31 mouse cellular contexts compared by ENCODE assay signal in genomic region chr5:134614296-134614695, GRCm38 (mm10). TPM values are rescaled to one million over a fixed set of nuclear protein-coding genes. Genes with fewer than 3 reads are reported as not detected.
A peak's percentile ranks its signal among the peaks of the same experiment; 100 is the strongest.
DNase-seq lines count a peak whose midpoint lies in the region; ATAC-seq and TF ChIP-seq lines count a peak whose summit lies in the region.
"Had no signal": no experiment of that assay in that cellular context is flagged by ENCODE, and none has a peak within 500 bp of the region (broad histone marks: within the 10 kb centered on the region; RNA-seq: fewer than 3 reads in every experiment).

No protein-coding gene starts in this region.

- H3K9ac ChIP-seq in forebrain, embryonic 12.5 days = no peak overlapping the region
- H3K9ac ChIP-seq in forebrain, postnatal 0 days = no peak overlapping the region
- H3K9ac ChIP-seq in liver, embryonic 13.5 days = no peak overlapping the region
- H3K9ac ChIP-seq in liver, embryonic 11.5 days (ENCODE audit: low read depth, low read length) = no peak overlapping the region
- H3K9ac ChIP-seq: embryonic facial prominence, embryonic 13.5 days; forebrain, embryonic 13.5 days; heart, embryonic 13.5 days; limb, embryonic 12.5 days; liver, embryonic 12.5 days; lung, embryonic 15.5 days; midbrain, embryonic 12.5 days; neural tube, embryonic 12.5 days had no signal

- no peak overlapping the region for H3K4me2 ChIP-seq in forebrain, embryonic 12.5 days
- no peak overlapping the region for H3K4me2 ChIP-seq in forebrain, postnatal 0 days (ENCODE audit: low read depth)
- no peak overlapping the region for H3K4me2 ChIP-seq in liver, embryonic 13.5 days
- no peak overlapping the region for H3K4me2 ChIP-seq in liver, embryonic 11.5 days
- H3K4me2 ChIP-seq: embryonic facial prominence, embryonic 13.5 days; forebrain, embryonic 13.5 days; heart, embryonic 13.5 days; limb, embryonic 12.5 days; liver, embryonic 12.5 days; lung, embryonic 15.5 days; midbrain, embryonic 12.5 days; neural tube, embryonic 12.5 days had no signal

- TF ChIP-seq CTCF in forebrain, postnatal 0 days (IDR thresholded peaks at IDR 0.05; ENCODE audit: low read depth) = no peak

- no peak overlapping the region for H3K4me3 ChIP-seq in forebrain, embryonic 12.5 days (replicated peaks)
- H3K4me3 ChIP-seq in forebrain, postnatal 0 days (ENCODE audit: low read depth, low read length) = no peak overlapping the region
- no peak overlapping the region for H3K4me3 ChIP-seq in liver, embryonic 13.5 days (replicated peaks)
- no peak overlapping the region for H3K4me3 ChIP-seq in liver, embryonic 11.5 days (ENCODE audit: low read depth, low read length)
- peak overlapping the region; percentile 33 for H3K4me3 ChIP-seq in brown adipose tissue, adult 24 weeks (ENCODE audit: insufficient read depth, low read depth, low read length)
- H3K4me3 ChIP-seq: embryonic facial prominence, embryonic 13.5 days; erythroblast, embryonic 14.5 days; forebrain, embryonic 13.5 days; heart, embryonic 13.5 days; limb, embryonic 12.5 days; liver, embryonic 12.5 days; lung, embryonic 15.5 days; midbrain, embryonic 12.5 days; neural tube, embryonic 12.5 days had no signal

- no peaks in the 10 kb centered on the region for H3K4me1 ChIP-seq in forebrain, embryonic 12.5 days
- H3K4me1 ChIP-seq in forebrain, postnatal 0 days (ENCODE audit: insufficient read depth) = no peaks in the 10 kb centered on the region
- H3K4me1 ChIP-seq in liver, embryonic 13.5 days (replicated peaks) = peaks cover 6% of the 10 kb centered on the region
- no peaks in the 10 kb centered on the region; the same call in 1 of the 2 replicates for H3K4me1 ChIP-seq in liver, embryonic 11.5 days (replicated peaks; ENCODE audit: control insufficient read depth, insufficient read depth, low read length)
- no peaks in the 10 kb centered on the region for H3K4me1 ChIP-seq in brown adipose tissue, adult 24 weeks (ENCODE audit: control insufficient read depth, insufficient read depth, insufficient read length, low read length)
- H3K4me1 ChIP-seq: embryonic facial prominence, embryonic 13.5 days; forebrain, embryonic 13.5 days; heart, embryonic 13.5 days; limb, embryonic 12.5 days; lung, embryonic 15.5 days; midbrain, embryonic 12.5 days; neural tube, embryonic 12.5 days had no signal

- H3K36me3 ChIP-seq in forebrain, embryonic 12.5 days (replicated peaks) = peaks cover 44% of the 10 kb centered on the region
- H3K36me3 ChIP-seq in forebrain, postnatal 0 days (ENCODE audit: insufficient read depth) = peaks cover 21% of the 10 kb centered on the region
- H3K36me3 ChIP-seq in liver, embryonic 13.5 days = peaks cover 36% of the 10 kb centered on the region
- H3K36me3 ChIP-seq in liver, embryonic 11.5 days (ENCODE audit: control insufficient read depth, insufficient read depth, low read length) = peaks cover 11% of the 10 kb centered on the region

- ATAC-seq in forebrain, embryonic 12.5 days (ENCODE audit: low FRiP score) = no peak
- no peak for ATAC-seq in forebrain, postnatal 0 days
- ATAC-seq in liver, embryonic 13.5 days (ENCODE audit: low read depth) = no peak
- no peak for ATAC-seq in liver, embryonic 11.5 days (replicated peaks; ENCODE audit: low FRiP score)
- peak; percentile 19 for ATAC-seq in monocyte, adult 5-6 weeks (replicated peaks; ENCODE audit: insufficient number of reproducible peaks, low FRiP score, low TSS enrichment, poor library complexity, severe bottlenecking)
- ATAC-seq: forebrain, embryonic 13.5 days; hindbrain, postnatal 0 days; intestine, embryonic 16.5 days; liver, embryonic 12.5 days had no signal

- no peaks in the 10 kb centered on the region for H3K27me3 ChIP-seq in forebrain, embryonic 12.5 days
- H3K27me3 ChIP-seq in forebrain, postnatal 0 days (ENCODE audit: insufficient read depth, low read length) = no peaks in the 10 kb centered on the region
- no peaks in the 10 kb centered on the region for H3K27me3 ChIP-seq in liver, embryonic 13.5 days
- H3K27me3 ChIP-seq in liver, embryonic 11.5 days (replicated peaks; ENCODE audit: control insufficient read depth, insufficient read depth, low read length) = no peaks in the 10 kb centered on the region
- H3K27me3 ChIP-seq: embryonic facial prominence, embryonic 13.5 days; forebrain, embryonic 13.5 days; heart, embryonic 13.5 days; limb, embryonic 12.5 days; liver, embryonic 12.5 days; lung, embryonic 15.5 days; midbrain, embryonic 12.5 days; neural tube, embryonic 12.5 days had no signal

- WGBS in forebrain, embryonic 12.5 days = 93% methylated on average over 8 of the region's 8 CpGs
- 87% methylated on average over 8 of the region's 8 CpGs for WGBS in forebrain, postnatal 0 days
- 80% methylated on average over 8 of the region's 8 CpGs for WGBS in liver, embryonic 13.5 days (ENCODE audit: insufficient replicate concordance)
- 82% methylated on average over 8 of the region's 8 CpGs for WGBS in liver, embryonic 11.5 days

- DNase-seq in forebrain, postnatal 0 days = no peak
- no peak for DNase-seq in liver, embryonic 13.5 days
- no peak for DNase-seq in liver, embryonic 11.5 days (ENCODE audit: low spot score)
- DNase-seq in frontal cortex, postnatal 25 days (ENCODE audit: low spot score in 2 of 2) = no peak
- DNase-seq in kidney, adult 18-20 months = no peak
- DNase-seq: adrenal gland, postnatal 36 days; cerebellum, adult 18-20 months; cerebellum, postnatal 25 days; embryo, embryonic 11 days; gastrocnemius, postnatal 10 days; heart, postnatal 14 days; kidney, postnatal 4 days; right cerebral cortex, postnatal 14 days; thymus, postnatal 14 days had no signal

- H3K27ac ChIP-seq in forebrain, embryonic 12.5 days = 0 out of 2 replicates have a peak overlapping the region, but pooled peaks have one; percentile 20
- no peak overlapping the region for H3K27ac ChIP-seq in forebrain, postnatal 0 days (ENCODE audit: low read depth, low read length)
- H3K27ac ChIP-seq in liver, embryonic 13.5 days = peak overlapping the region; percentile 24; the same call in 1 of the 2 replicates
- H3K27ac ChIP-seq in liver, embryonic 11.5 days (ENCODE audit: low read depth, low read length) = no peak overlapping the region
- H3K27ac ChIP-seq in brown adipose tissue, adult 24 weeks (replicated peaks; ENCODE audit: low read depth, low read length) = peak overlapping the region; percentile 61
- H3K27ac ChIP-seq: embryonic facial prominence, embryonic 13.5 days; heart, embryonic 13.5 days; hindbrain, postnatal 0 days; lung, embryonic 15.5 days; midbrain, embryonic 12.5 days; neural tube, embryonic 12.5 days; stomach, postnatal 0 days had no signal

- H3K9me3 ChIP-seq in forebrain, embryonic 12.5 days = no peaks in the 10 kb centered on the region
- no peaks in the 10 kb centered on the region for H3K9me3 ChIP-seq in forebrain, postnatal 0 days (ENCODE audit: low read length)
- H3K9me3 ChIP-seq in liver, embryonic 13.5 days (replicated peaks) = no peaks in the 10 kb centered on the region
- no peaks in the 10 kb centered on the region for H3K9me3 ChIP-seq in liver, embryonic 11.5 days (ENCODE audit: control insufficient read depth, low read length)
- H3K9me3 ChIP-seq: embryonic facial prominence, embryonic 13.5 days; forebrain, embryonic 13.5 days; heart, embryonic 13.5 days; limb, embryonic 12.5 days; liver, embryonic 12.5 days; lung, embryonic 15.5 days; midbrain, embryonic 12.5 days; neural tube, embryonic 12.5 days had no signal

RNA-seq across cellular contexts. Expression of gene Lat2, which starts 0.5 kb away (rescaled TPM):
- polyA plus RNA-seq in forebrain, embryonic 12.5 days (2016; fragmentation: Nextera tagmentation; extraction: Ambion mirVana) = 3.2 and 4.8 TPM in 2 replicates
- 1.5 and 1.8 TPM in 2 replicates for total RNA-seq in forebrain, postnatal 0 days (2014; rRNA removed)
- polyA plus RNA-seq in forebrain, postnatal 0 days (2015; fragmentation: Nextera tagmentation; extraction: Ambion mirVana) = 1.2 and 2.5 TPM in 2 replicates
- polyA plus RNA-seq in liver, embryonic 13.5 days (2015; fragmentation: Nextera tagmentation; extraction: Ambion mirVana) = 1.6 TPM in 2 replicates
- polyA plus RNA-seq in liver, embryonic 11.5 days (2014; fragmentation: Nextera tagmentation; extraction: Ambion mirVana) = 2.0 and 2.1 TPM in 2 replicates
- 0.83 and 1.4 TPM in 2 replicates for polyA plus RNA-seq in brown adipose tissue, adult 24 weeks (2012; ENCODE audit: insufficient read depth, insufficient read length, missing spikeins)
- total RNA-seq in monocyte, adult 5-6 weeks (2017) = 191 to 217 TPM (median 196 TPM) in 3 replicates

RNA-seq across cellular contexts. Expression of gene Eif4h, which starts 25.0 kb away (rescaled TPM):
- polyA plus RNA-seq in forebrain, embryonic 12.5 days (2016; fragmentation: Nextera tagmentation; extraction: Ambion mirVana) = 459 and 466 TPM in 2 replicates
- 498 and 525 TPM in 2 replicates for total RNA-seq in forebrain, postnatal 0 days (2014; rRNA removed)
- 315 and 343 TPM in 2 replicates for polyA plus RNA-seq in forebrain, postnatal 0 days (2015; fragmentation: Nextera tagmentation; extraction: Ambion mirVana)
- 229 and 233 TPM in 2 replicates for polyA plus RNA-seq in liver, embryonic 13.5 days (2015; fragmentation: Nextera tagmentation; extraction: Ambion mirVana)
- polyA plus RNA-seq in liver, embryonic 11.5 days (2014; fragmentation: Nextera tagmentation; extraction: Ambion mirVana) = 401 and 428 TPM in 2 replicates
- polyA plus RNA-seq in brown adipose tissue, adult 24 weeks (2012; ENCODE audit: insufficient read depth, insufficient read length, missing spikeins) = 116 and 126 TPM in 2 replicates
- 260 to 269 TPM (median 265 TPM) in 3 replicates for total RNA-seq in monocyte, adult 5-6 weeks (2017)

RNA-seq across cellular contexts. Expression of gene Rfc2, which starts 33.1 kb away (rescaled TPM):
- 305 and 325 TPM in 2 replicates for polyA plus RNA-seq in forebrain, embryonic 12.5 days (2016; fragmentation: Nextera tagmentation; extraction: Ambion mirVana)
- total RNA-seq in forebrain, postnatal 0 days (2014; rRNA removed) = 68.9 and 97.5 TPM in 2 replicates
- 150 and 160 TPM in 2 replicates for polyA plus RNA-seq in forebrain, postnatal 0 days (2015; fragmentation: Nextera tagmentation; extraction: Ambion mirVana)
- polyA plus RNA-seq in liver, embryonic 13.5 days (2015; fragmentation: Nextera tagmentation; extraction: Ambion mirVana) = 233 and 246 TPM in 2 replicates
- 363 and 374 TPM in 2 replicates for polyA plus RNA-seq in liver, embryonic 11.5 days (2014; fragmentation: Nextera tagmentation; extraction: Ambion mirVana)
- 29.7 and 32.3 TPM in 2 replicates for polyA plus RNA-seq in brown adipose tissue, adult 24 weeks (2012; ENCODE audit: insufficient read depth, insufficient read length, missing spikeins)
- 50.7 to 69.7 TPM (median 58.7 TPM) in 3 replicates for total RNA-seq in monocyte, adult 5-6 weeks (2017)

RNA-seq across cellular contexts. Expression of gene Syna, which starts 54.3 kb away (rescaled TPM):
- polyA plus RNA-seq in forebrain, embryonic 12.5 days (2016; fragmentation: Nextera tagmentation; extraction: Ambion mirVana) = 0.14 and 0.27 TPM in 2 replicates
- total RNA-seq in forebrain, postnatal 0 days (2014; rRNA removed) = not detected in 2 replicates
- 0.55 and 0.97 TPM in 2 replicates for polyA plus RNA-seq in forebrain, postnatal 0 days (2015; fragmentation: Nextera tagmentation; extraction: Ambion mirVana)
- not detected in 2 replicates for polyA plus RNA-seq in liver, embryonic 13.5 days (2015; fragmentation: Nextera tagmentation; extraction: Ambion mirVana)
- polyA plus RNA-seq in liver, embryonic 11.5 days (2014; fragmentation: Nextera tagmentation; extraction: Ambion mirVana) = not detected in 2 replicates
- not detected in 2 replicates for polyA plus RNA-seq in brown adipose tissue, adult 24 weeks (2012; ENCODE audit: insufficient read depth, insufficient read length, missing spikeins)
- not detected in 3 replicates for total RNA-seq in monocyte, adult 5-6 weeks (2017)
- total RNA-seq: adrenal gland, postnatal 36 days; heart, adult 18-20 months; heart, postnatal 14 days; hindbrain, postnatal 0 days had no signal
- polyA plus RNA-seq: erythroblast, embryonic 14.5 days; heart, embryonic 13.5 days; hindbrain, embryonic 11.5 days; intestine, embryonic 16.5 days; limb, embryonic 12.5 days; liver, embryonic 12.5 days had no signal

Comparison
In these comparisons a context has a peak if more than half of its experiments do, and no peak if none do; other contexts are left out.
1. H3K27ac ChIP-seq: peak in forebrain, embryonic 12.5 days (single experiment), liver, embryonic 13.5 days (single experiment) and brown adipose tissue, adult 24 weeks (single experiment); none in forebrain, postnatal 0 days (single experiment) and liver, embryonic 11.5 days (single experiment).